Mouse (Mus musculus) heart, adult 11 months (tissue): ENCODE results near the gene Sdhd.
A peak's percentile ranks its signal among the peaks of the same experiment; 100 is the strongest.

ENCODE experiments used
- DNase-seq: peaks from one replicate; pipeline ENCODE4 v3.0.0; 2022

Sdhd gene

DNA sequence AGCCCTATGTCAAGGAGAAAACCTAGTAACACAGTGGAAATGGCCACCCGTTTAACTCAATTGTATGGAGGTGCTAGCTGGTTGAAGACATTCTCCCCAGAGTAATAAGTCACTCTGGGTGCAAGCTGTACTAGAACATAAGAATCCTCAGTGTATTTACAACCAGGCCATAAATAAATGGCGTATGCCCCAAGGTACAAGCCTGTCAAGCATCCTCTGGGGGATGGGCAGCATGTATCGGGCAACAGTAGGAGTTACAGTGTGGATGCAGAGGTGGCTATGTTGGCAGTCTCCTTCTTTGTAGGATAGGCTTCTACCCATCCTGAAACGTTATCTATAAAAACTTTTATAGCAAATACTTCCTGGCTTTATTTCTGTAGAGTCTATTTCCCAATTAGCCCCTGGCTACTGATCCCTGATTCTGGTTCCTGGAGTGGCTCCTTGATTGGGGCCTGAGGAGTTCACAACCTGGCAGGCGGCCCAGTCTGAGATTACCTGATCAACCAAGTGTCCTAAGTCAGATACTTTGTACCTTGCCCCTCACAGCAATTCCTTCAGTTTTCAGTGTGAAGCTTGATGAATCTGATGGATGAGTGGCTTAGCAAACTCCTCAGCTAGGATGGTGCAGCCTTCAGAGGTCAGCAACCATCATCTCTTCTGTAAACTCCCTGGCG, 18.3 kb downstream of the Sdhd start:
- DNase-seq: peak; percentile 70

DNA sequence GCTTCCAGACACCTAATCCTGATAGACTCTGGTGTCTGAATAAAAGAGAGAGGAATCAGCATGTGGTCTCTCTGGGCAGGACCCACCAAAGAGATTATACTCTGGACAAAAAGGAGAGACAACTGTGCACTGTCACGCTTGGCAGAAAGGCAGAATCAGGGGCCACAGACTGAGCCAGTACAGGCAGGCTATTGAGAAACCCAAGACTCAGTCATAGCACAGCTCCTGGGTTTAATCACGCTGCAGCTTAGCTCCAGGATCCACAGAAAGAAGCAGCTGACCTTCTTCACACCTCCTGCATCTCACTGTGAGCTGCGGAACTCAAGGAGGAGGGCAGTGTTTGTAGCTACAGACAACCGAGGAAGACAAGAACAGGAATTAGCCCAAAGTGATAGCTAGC, 23.2 kb downstream of the Sdhd start:
- DNase-seq: peak; percentile 35

DNA sequence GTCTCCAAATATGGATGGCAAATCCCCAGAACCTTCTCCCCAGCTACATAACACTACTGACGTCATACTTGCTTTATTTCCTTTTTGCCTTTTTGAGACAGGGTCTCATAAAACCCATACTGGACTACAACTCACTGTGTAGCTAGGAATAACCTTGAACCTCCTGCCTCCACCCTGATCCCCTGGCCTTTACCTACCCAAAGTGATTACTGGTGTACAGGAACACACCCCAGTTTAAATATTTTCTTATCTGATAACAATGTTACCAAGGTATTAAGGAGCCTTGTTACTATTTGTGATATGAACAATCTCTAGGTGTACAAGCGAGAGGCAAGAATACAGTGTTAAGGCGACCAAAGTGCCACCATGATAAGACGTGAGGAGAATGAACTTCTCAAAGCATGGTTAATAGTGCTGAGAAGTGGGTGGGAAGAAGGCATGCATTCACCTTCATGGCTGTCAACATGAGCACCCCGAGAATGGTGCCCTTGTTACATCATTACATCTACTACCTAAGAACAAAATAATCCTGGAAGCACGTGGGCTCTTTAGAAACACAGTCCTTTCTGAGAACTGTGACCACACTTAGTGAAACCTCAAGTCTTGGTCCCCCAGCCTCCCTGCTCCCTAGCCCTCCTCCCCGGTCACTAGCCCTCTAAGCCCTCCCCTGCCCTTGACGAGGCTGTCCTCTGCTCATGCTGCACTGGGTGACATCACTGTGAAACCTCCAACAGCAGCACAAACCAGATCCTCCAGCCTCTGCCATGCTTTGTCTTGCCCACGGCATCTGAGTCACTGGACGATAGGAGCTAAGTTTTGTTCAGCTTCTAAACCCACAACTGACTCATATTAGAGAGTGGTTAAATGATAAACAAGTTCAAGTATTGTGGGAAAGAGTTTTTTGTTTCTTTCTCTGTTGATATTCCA, 33.8 kb downstream of the Sdhd start:
- peak; percentile 62 for DNase-seq

DNA sequence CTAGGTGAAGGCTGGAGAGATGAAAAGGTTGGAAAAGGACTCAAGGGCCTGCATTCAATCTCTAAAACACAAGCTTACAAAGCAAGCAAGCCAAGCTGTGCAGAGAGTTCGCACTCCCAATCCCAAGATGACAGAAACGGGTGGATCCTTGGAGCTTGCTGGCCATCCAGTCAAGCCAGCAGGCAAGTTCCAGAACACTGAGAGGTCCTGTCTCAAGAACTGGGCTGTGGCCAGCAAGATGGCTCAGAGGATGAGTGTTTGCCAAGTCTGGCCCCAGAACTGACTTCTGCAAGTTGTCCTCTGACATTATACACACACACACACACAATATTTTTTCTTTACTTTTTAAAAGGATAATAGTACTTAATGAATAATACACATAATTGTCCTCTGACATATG, 35.7 kb downstream of the Sdhd start:
- peak; percentile 82 for DNase-seq

DNA sequence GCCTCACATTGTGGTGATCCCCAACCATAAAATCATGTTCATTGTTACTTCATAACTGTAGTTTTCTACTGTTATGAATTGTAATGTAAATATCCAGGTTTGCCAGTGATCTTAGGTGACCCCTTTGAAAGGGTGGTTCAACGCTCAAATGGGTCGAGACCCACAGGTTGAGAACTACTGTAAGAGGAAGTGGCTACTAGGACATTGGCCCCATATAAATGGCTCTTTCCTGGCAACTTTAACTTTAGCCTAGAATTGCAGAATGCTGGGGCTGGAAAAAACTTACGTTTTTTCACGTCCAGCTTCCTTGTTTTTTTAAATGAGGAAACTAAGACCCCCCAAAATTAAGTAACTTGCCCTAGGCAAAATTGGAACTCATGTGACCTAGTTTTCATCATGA, 36.2 kb downstream of the Sdhd start:
- peak; percentile 55 for DNase-seq

DNA sequence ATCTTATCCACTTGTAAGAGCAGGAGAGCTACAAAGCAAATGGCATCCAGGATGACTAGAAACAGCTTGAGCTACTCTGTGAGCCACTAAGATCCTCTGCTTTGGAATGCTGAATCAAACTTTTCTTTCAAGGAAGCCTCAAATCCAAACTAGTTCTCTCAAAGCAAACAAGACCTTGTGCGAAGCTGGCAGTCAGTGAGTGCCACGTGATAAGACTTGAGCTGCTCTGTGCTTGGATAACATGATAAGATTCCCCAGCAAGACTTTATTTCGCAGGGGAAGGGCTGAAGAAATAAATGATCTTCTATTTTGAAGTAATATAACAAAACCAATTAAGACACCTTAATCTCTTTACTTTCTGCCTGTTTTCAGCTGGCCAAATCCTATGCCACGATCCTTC, 37.7 kb downstream of the Sdhd start:
- no peak for DNase-seq

DNA sequence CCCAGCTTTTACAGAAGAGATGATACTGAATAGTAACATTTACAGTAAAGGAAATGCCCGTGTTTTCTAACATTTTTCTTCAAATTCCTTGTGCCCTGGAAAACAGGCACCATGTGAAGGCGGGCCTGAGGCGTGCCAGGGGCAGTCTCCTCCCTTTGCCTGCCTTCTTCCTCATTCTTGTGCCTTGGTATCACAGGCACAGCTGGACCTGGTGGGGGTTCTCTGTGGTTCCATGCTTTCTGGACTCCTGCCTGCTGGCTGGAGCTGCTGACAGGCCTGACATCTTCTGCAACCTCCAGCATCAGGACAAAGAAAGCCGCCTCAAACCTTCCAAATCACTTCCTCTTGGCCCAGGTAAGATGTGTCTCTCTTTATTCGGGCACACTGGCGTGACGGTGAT, 38.4 kb downstream of the Sdhd start:
- DNase-seq: peak; percentile 93

DNA sequence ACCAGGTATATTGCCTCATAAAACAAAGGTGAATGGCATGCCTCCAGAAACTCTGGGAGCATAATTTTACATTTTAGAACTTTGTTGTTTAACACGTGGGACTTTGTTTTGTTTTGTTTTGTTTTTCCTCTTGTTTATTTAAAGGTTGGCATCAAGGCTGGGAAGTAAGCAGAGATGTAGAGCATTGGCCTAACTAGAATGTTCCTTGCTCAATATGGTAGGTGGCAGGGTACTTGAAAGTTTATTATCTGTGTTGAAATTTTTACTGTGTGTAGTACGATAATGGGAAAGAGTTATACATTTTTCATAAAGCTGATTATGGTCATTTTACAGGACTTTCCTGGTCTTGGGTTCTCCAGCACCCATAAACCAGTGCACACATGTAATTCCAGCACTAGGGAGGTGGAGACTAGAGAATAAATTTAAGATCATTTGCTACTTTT, 41.7 kb downstream of the Sdhd start:
- no peak for DNase-seq

DNA sequence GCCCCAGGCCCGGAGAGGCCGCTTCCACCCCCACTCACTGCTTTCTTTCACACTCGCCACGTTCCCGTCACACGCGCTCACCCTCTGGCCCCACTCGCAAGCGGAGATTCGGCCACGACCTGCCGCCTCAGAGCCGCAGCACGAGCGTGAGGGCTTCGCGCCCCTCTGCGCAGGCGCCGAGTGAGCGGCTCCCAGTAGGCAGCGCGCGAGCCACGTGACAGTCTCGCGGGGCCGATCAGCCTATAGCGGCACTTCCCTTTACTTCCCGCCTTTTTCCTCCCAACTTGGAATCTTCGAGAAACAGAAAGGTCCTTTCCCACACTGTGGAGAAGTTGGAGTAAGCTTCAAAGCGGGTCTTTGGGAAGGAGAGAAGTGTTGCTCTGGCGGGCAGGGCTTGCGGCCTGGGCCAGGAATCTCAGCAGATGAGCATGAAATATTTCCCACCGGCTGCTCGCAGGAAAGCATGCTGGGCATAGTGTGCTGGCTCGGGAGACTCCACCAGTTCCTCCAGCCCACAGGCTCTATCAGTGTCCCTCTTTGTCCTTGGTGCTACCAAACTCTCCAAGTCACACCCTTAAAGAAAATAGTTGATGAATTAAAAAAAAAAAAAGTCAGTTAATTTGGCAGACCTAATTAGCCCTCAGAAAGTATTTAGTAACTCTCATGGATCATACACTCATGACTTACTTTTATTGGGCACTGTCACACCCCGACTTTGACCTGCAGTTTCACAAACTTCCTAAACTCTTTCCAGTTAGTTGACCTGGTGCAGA, 42.3 kb downstream of the Sdhd start, which contains the start of gene Tex12:
Gene Tex12, minus strand, starts transcription at position 181 of the 773 bp plus-strand sequence.
- peak; percentile 73 for DNase-seq

DNA sequence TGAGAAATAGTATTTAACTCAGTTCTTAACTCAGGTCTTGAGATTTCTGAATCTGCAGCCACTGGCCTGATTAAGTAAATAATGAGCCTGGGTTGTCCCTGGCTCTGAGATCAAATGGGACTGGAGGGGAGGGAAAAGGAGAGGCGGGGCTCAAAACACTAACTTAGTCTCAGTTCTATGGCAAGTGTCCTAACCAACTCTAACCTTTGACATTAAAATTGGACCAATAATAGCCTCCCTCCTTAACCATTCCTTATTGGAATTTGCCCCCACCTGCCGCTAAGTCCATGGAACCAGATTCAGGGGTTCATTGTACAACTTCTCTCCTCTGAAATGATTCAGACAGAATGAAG, 48.5 kb downstream of the Sdhd start, which contains the start of gene Bco2:
Gene Bco2, minus strand, starts transcription at position 88 of the 353 bp plus-strand sequence.
- no peak for DNase-seq

DNA sequence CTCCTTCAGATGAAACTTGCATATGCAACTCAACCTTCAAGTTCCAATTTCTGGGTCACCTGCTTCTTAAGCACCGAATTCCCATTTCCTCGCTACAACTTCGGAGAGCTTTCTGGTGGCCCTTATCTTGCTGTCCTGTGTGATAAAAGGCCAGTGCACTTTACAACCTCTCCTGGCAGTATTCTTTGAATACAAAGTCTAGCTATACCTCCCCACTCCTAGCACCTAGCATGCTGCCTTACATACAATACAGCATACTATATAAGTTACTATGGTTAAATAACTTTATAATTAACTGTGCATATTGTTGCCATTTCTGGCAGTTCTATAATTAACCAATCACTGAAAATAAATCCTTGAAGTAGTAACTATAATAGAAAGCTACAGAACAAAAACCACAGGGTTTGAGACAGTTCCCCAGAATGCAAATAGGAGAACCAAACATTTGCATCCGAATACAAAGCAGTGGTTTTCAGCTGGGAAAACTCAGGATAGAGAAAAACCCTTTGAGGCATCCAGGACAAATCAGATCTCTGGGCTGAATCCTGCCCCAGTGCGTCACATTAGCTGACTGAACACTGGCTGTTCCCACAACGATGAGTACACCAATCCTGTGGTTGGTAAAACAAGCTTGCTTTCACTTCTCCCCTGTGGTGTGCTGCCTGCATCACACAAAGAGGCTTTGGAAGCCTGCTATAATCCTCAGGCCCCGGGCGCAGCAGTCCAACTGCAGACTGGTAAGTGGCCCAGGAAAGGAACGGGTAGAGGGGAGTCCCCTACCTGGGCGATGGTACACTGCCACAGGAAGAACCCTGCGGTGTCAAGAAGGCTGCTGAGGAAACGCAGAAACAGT, 49.1 kb downstream of the Sdhd start, which contains the start of gene Il18:
Gene Il18, plus strand, starts transcription at position 587 of the 853 bp plus-strand sequence.
- peak; percentile 95 for DNase-seq

DNA sequence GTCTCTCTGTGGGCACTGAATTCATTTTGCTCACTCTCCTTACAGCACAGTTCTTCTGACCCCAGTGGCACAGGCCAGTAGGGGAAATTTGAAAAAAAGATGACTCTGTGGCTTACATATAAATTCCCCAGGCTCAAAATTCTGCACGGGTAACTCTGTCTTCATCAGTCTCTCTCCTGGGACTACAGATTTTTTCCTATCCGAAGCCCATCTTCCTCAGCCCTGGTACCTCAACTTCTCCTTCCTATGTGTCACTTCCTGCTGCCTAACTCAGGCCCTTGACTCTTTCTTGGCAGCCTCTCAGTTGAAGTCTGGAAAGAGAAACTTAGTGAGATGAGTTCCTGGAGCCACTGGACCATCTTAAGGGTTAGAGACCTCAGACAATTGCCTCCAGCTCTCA, 50.1 kb downstream of the Sdhd start:
- DNase-seq: peak; percentile 88

DNA sequence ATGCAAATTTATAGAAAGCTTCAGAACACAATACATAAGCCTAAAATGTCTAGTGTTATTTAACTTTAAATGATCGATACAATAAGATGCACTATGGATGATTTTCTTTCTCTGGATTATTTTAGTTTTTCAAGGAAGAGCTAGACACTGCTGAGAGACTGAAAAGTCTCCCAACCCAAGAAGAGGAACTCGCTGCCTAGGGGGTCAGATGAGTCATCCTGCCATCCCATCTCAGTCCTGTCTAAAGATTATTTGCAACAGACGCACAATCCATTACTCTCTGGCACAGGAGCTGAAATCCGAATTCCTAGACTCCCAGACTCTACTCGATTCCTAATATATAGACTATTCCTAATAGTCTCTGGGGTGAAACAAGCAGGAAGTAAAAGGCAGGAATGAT, 51.4 kb downstream of the Sdhd start:
- no peak for DNase-seq

DNA sequence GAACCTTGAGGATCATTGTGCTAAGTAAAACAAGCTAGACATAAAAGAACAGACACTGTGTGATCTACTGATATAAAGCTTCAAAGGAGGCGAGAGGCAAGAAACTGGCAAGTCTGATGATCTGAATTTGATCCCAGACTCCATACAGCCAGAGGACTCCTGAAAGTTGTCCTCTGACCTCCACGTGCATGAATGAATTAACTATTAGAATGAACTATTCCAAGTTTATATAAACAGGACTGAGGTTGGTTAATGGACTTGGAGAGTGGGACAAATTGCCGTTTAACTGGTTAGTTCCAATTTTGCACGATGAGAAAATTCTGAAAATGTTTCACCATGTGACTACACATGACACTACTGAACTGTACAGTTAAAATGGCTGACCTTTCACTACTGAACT, 54.7 kb downstream of the Sdhd start:
- no peak for DNase-seq

DNA sequence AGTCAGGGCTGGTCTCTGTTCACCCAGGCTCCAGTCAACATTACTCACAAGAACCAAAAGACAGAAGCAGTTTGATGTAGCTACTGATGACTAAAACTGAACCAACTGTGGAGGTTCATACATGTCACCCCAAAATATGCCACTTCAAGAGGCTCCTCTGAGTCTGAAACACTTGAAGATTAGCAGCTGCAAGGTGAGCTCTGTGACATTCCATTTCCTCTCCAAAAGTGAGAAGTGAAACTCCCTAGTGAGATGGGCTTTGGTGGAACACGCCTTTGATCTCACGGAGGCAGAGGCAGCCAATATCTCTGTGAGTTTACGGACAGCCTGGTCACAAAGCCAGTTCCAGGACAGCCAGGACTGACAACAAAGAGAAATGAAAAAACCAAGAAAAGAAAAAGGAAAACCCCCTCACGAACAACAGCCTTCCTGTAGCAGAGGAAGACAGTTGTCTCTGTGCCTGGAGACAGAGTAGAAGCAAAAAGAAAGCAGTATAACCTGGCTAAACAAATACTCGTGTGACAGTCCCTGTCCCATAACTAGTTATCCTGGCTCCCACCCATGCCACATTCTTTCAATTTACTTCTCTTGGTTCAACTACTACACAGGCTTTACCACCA, 55.6 kb downstream of the Sdhd start:
- DNase-seq: peak; percentile 80
